14 mouse cellular contexts compared by ENCODE assay signal in the genomic region with DNA sequence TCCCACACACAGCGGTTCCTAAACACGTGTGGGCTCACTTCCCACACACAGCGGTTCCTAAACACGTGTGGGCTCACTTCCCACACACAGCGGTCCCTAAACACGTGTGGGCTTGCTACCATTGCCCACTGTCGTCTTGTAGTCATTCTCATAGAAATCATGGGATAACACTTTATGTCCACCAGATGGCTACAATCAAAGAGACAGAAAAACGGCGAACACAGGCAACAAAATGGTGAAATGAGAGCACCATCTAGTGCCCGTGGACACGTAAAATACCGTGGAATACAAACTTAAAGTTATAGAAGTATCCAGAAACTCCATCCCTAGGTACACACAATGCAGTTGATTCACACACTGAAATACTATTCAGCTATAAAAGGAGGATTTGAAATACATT. TPM values are rescaled to one million over a fixed set of nuclear protein-coding genes. Genes with fewer than 3 reads are reported as not detected.
DNase-seq lines count a peak whose midpoint lies in the region; ATAC-seq and TF ChIP-seq lines count a peak whose summit lies in the region.
"Had no signal": no experiment of that assay in that cellular context is flagged by ENCODE, and none has a peak within 500 bp of the region (broad histone marks: within the 10 kb centered on the region; RNA-seq: fewer than 3 reads in every experiment).

No protein-coding gene starts in this region.

- H3K4me1 ChIP-seq in cerebellum, adult 2 months (ENCODE audit: control insufficient read depth, insufficient read depth, low read length): peaks cover 22% of the 10 kb centered on the region
- H3K4me1 ChIP-seq in kidney, adult 2 months (ENCODE audit: control insufficient read depth, insufficient read depth, low read length): no peaks in the 10 kb centered on the region
- peaks cover 7% of the 10 kb centered on the region; the same call in 1 of the 2 replicates for H3K4me1 ChIP-seq in midbrain, embryonic 14.5 days (ENCODE audit: control insufficient read depth, insufficient read depth, low read length)
- H3K4me1 ChIP-seq in midbrain, embryonic 15.5 days: peaks cover 13% of the 10 kb centered on the region
- H3K4me1 ChIP-seq: embryonic facial prominence, embryonic 15.5 days; liver, embryonic 13.5 days had no signal

- TF ChIP-seq POLR2A in cerebellum, adult 2 months (IDR thresholded peaks at IDR 0.05; ENCODE audit: borderline replicate concordance, insufficient read depth, low read length): no peak
- TF ChIP-seq POLR2A in kidney, adult 2 months (IDR thresholded peaks at IDR 0.05; ENCODE audit: low read depth, low read length): no peak

- H3K9ac ChIP-seq in midbrain, embryonic 14.5 days (replicated peaks; ENCODE audit: low read length): no peak overlapping the region
- no peak overlapping the region for H3K9ac ChIP-seq in midbrain, embryonic 15.5 days
- H3K9ac ChIP-seq: embryonic facial prominence, embryonic 15.5 days; forebrain, embryonic 15.5 days; heart, embryonic 15.5 days; liver, embryonic 13.5 days had no signal

- DNase-seq in cerebellum, adult 2 months: peak in 1 of 2 experiments; percentile 48
- DNase-seq in cerebellum, adult 9-11 months: no peak
- peak; percentile 8 for DNase-seq in kidney, adult 2 months
- DNase-seq in kidney, postnatal 25 days: no peak
- DNase-seq in midbrain, embryonic 14.5 days: peak; percentile 55
- DNase-seq in adrenal gland, adult 8-10 months: no peak
- DNase-seq: gastrocnemius, postnatal 36 days; liver, embryonic 13.5 days; thymus, adult 2 months had no signal

- no peaks in the 10 kb centered on the region for H3K9me3 ChIP-seq in midbrain, embryonic 14.5 days (ENCODE audit: control insufficient read depth, low read length)
- no peaks in the 10 kb centered on the region for H3K9me3 ChIP-seq in midbrain, embryonic 15.5 days
- H3K9me3 ChIP-seq: embryonic facial prominence, embryonic 15.5 days; forebrain, embryonic 15.5 days; heart, embryonic 15.5 days; liver, embryonic 13.5 days had no signal

- no peak overlapping the region for H3K4me3 ChIP-seq in cerebellum, adult 2 months (replicated peaks; ENCODE audit: insufficient read depth, low read depth, low read length)
- H3K4me3 ChIP-seq in kidney, adult 2 months (ENCODE audit: insufficient read depth, low read depth, low read length): no peak overlapping the region
- H3K4me3 ChIP-seq in midbrain, embryonic 14.5 days (replicated peaks; ENCODE audit: low read depth, low read length): no peak overlapping the region
- H3K4me3 ChIP-seq in midbrain, embryonic 15.5 days: no peak overlapping the region
- H3K4me3 ChIP-seq: embryonic facial prominence, embryonic 15.5 days; forebrain, embryonic 15.5 days; heart, embryonic 15.5 days; liver, embryonic 13.5 days had no signal

- peak; percentile 45; the same call in 1 of the 2 replicates for TF ChIP-seq CTCF in cerebellum, adult 2 months (IDR thresholded peaks at IDR 0.05; ENCODE audit: borderline replicate concordance, insufficient read depth, low read depth, low read length)
- no peak for TF ChIP-seq CTCF in kidney, adult 2 months (conservative IDR thresholded peaks at IDR 0.05; ENCODE audit: insufficient read depth, insufficient read length, low read depth, low read length)

- no peaks in the 10 kb centered on the region for H3K27me3 ChIP-seq in cerebellum, adult 2 months (ENCODE audit: control insufficient read depth, insufficient read depth, low read length)
- no peaks in the 10 kb centered on the region for H3K27me3 ChIP-seq in kidney, adult 2 months (replicated peaks; ENCODE audit: control insufficient read depth, insufficient read depth, low read length)
- H3K27me3 ChIP-seq in midbrain, embryonic 14.5 days (ENCODE audit: control insufficient read depth, insufficient read depth, low read length): no peaks in the 10 kb centered on the region
- no peaks in the 10 kb centered on the region for H3K27me3 ChIP-seq in midbrain, embryonic 15.5 days (replicated peaks)
- H3K27me3 ChIP-seq: embryonic facial prominence, embryonic 15.5 days; forebrain, embryonic 15.5 days; heart, embryonic 15.5 days; liver, embryonic 13.5 days had no signal

- no peak overlapping the region for H3K27ac ChIP-seq in cerebellum, adult 2 months (ENCODE audit: insufficient read depth, low read length)
- H3K27ac ChIP-seq in kidney, adult 2 months (ENCODE audit: insufficient read depth, low read depth, low read length): no peak overlapping the region
- H3K27ac ChIP-seq in midbrain, embryonic 14.5 days (replicated peaks; ENCODE audit: low read depth, low read length): no peak overlapping the region
- no peak overlapping the region for H3K27ac ChIP-seq in midbrain, embryonic 15.5 days
- H3K27ac ChIP-seq: embryonic facial prominence, embryonic 15.5 days; forebrain, embryonic 15.5 days; heart, embryonic 15.5 days; liver, embryonic 13.5 days had no signal

- no peak for ATAC-seq in midbrain, embryonic 14.5 days (ENCODE audit: low FRiP score, low TSS enrichment)
- no peak for ATAC-seq in midbrain, embryonic 15.5 days (replicated peaks)
- peak; percentile 50 for ATAC-seq in megakaryocyte progenitor cell, adult 5-6 weeks (replicated peaks; ENCODE audit: poor library complexity)
- ATAC-seq: forebrain, embryonic 15.5 days had no signal

- no peaks in the 10 kb centered on the region for H3K36me3 ChIP-seq in kidney, adult 2 months (ENCODE audit: control insufficient read depth, insufficient read depth, low read length)
- no peaks in the 10 kb centered on the region for H3K36me3 ChIP-seq in midbrain, embryonic 14.5 days (ENCODE audit: control insufficient read depth, insufficient read depth, low read length)
- H3K36me3 ChIP-seq in midbrain, embryonic 15.5 days (replicated peaks): no peaks in the 10 kb centered on the region
- H3K36me3 ChIP-seq: embryonic facial prominence, embryonic 15.5 days; forebrain, embryonic 15.5 days; heart, embryonic 15.5 days; liver, embryonic 13.5 days had no signal

- 42% methylated on average over 12 of the region's 12 CpGs for WGBS in cerebellum, adult 2 months
- 55% methylated on average over 12 of the region's 12 CpGs for WGBS in kidney, adult 2 months
- 82% methylated on average over 12 of the region's 12 CpGs for WGBS in midbrain, embryonic 14.5 days
- 82% methylated on average over 12 of the region's 12 CpGs for WGBS in midbrain, embryonic 15.5 days

- no peak overlapping the region for H3K4me2 ChIP-seq in midbrain, embryonic 14.5 days (ENCODE audit: low read length)
- H3K4me2 ChIP-seq in midbrain, embryonic 15.5 days: no peak overlapping the region
- H3K4me2 ChIP-seq: embryonic facial prominence, embryonic 15.5 days; forebrain, embryonic 15.5 days; heart, embryonic 15.5 days; liver, embryonic 13.5 days had no signal

RNA-seq across cellular contexts. Expression of a gene that starts 55.7 kb away (rescaled TPM):
- 3.0 and 3.2 TPM in 2 replicates for polyA plus RNA-seq in cerebellum, adult 2 months (2012; rRNA removed)
- 6.1 and 7.6 TPM in 2 replicates for polyA plus RNA-seq in kidney, adult 2 months (2012; rRNA removed)
- polyA plus RNA-seq in midbrain, embryonic 14.5 days (2014; fragmentation: Nextera tagmentation; extraction: Ambion mirVana): 0.16 and 0.31 TPM in 2 replicates
- polyA plus RNA-seq in midbrain, embryonic 15.5 days (2015; fragmentation: Nextera tagmentation; extraction: Ambion mirVana): 0.61 and 0.88 TPM in 2 replicates
- 5.8 and 6.1 TPM in 2 replicates for total RNA-seq in megakaryocyte progenitor cell, adult 5-6 weeks (2015)
- total RNA-seq in megakaryocyte progenitor cell, adult 5-6 weeks (2017): 6.3 and 8.2 TPM in 2 replicates
- 10 to 100 TPM in 1 of 4 experiments, 1 to 10 TPM in 3; 2.6 to 10.5 (median 7.0) TPM for total RNA-seq in adrenal gland, adult 8-10 months (2022)

Comparison
In these comparisons a context has a peak if more than half of its experiments do, and no peak if none do; other contexts are left out.
1. DNase-seq: peak in kidney, adult 2 months (single experiment) and midbrain, embryonic 14.5 days (single experiment); none in cerebellum, adult 9-11 months (single experiment), kidney, postnatal 25 days (0 of 2) and adrenal gland, adult 8-10 months (single experiment).